Mouse (Mus musculus): ENCODE data around the gene Stk32b. TPM values are rescaled to one million over a fixed set of nuclear protein-coding genes. Genes with fewer than 3 reads are reported as not detected.

Stk32b gene
- polyA plus RNA-seq, 1 experiment from 2014 or later, result 2.4 TPM

DNA sequence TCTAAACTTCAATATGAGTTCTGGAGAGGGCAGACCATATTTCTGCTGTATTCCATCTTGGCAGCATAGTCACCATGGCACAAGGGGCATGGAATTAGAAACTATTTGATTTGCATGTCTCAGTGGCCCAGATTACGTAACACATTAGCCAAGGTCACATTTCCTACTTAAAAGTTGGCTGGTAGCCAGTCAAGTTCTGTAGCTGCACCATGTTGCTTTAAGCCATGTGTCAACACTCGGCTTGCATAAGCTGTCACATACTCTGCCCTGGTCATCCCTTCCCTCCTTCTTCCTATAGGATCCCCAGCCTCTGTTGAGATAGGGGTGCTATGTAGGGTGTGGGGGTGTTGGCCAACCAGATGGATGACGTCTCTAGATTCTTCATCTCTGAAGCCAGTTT lies 196.5 kb downstream of the Stk32b start:
- H3K4me2 ChIP-seq (ENCODE audit: low read depth, low read length, severe bottlenecking), result no peak overlapping the region
- no peaks in the 10 kb centered on the region for H3K36me3 ChIP-seq (ENCODE audit: control insufficient read depth, insufficient read depth, low read length)
- H3K4me1 ChIP-seq (replicated peaks; ENCODE audit: control insufficient read depth, insufficient read depth, low read length), result no peaks in the 10 kb centered on the region
- no peak overlapping the region for H3K9ac ChIP-seq (ENCODE audit: low read length)
- no peak for ATAC-seq (replicated peaks; ENCODE audit: low FRiP score)
- no peak for DNase-seq (ENCODE audit: low spot score)
- no peak overlapping the region for H3K27ac ChIP-seq (ENCODE audit: low read depth, low read length)
- H3K27me3 ChIP-seq (ENCODE audit: control insufficient read depth, insufficient read depth, low read length), result no peaks in the 10 kb centered on the region
- no peak overlapping the region for H3K4me3 ChIP-seq (ENCODE audit: low read depth, low read length)
- no peaks in the 10 kb centered on the region for H3K9me3 ChIP-seq (ENCODE audit: control insufficient read depth, low read length)
- WGBS, result 89% methylated on average over 3 of the region's 3 CpGs

DNA sequence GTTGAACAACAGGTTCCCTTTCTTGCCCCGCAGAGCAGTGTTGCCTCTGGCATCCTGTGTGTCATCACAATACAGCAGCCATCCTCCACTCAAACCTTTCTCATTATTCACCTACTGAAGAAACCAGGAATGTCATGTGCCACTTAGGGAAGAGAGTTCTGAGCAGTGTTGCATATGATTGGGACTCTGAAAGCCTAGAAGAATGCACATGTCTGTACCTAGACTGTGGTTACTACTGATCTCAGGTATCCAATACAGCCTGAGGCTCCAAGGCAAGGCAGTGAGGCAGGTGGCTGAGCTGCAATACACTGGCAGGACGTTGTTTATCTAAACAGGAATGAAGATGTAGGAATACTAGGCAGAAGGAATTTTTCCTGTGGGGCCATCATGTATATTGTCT lies 204.5 kb downstream of the Stk32b start:
- ATAC-seq (replicated peaks; ENCODE audit: low FRiP score) (no peak), DNase-seq (ENCODE audit: low spot score) (no peak)
- no peaks in the 10 kb centered on the region for H3K27me3 ChIP-seq (ENCODE audit: control insufficient read depth, insufficient read depth, low read length)
- no peaks in the 10 kb centered on the region for H3K9me3 ChIP-seq (ENCODE audit: control insufficient read depth, low read length)
- no peak overlapping the region for H3K9ac ChIP-seq (ENCODE audit: low read length)
- WGBS, result 36% methylated on average over 2 of the region's 2 CpGs
- H3K4me3 ChIP-seq (ENCODE audit: low read depth, low read length), result no peak overlapping the region
- no peaks in the 10 kb centered on the region for H3K4me1 ChIP-seq (replicated peaks; ENCODE audit: control insufficient read depth, insufficient read depth, low read length)
- H3K27ac ChIP-seq (ENCODE audit: low read depth, low read length), result no peak overlapping the region
- no peak overlapping the region for H3K4me2 ChIP-seq (ENCODE audit: low read depth, low read length, severe bottlenecking)
- H3K36me3 ChIP-seq (ENCODE audit: control insufficient read depth, insufficient read depth, low read length), result no peaks in the 10 kb centered on the region

DNA sequence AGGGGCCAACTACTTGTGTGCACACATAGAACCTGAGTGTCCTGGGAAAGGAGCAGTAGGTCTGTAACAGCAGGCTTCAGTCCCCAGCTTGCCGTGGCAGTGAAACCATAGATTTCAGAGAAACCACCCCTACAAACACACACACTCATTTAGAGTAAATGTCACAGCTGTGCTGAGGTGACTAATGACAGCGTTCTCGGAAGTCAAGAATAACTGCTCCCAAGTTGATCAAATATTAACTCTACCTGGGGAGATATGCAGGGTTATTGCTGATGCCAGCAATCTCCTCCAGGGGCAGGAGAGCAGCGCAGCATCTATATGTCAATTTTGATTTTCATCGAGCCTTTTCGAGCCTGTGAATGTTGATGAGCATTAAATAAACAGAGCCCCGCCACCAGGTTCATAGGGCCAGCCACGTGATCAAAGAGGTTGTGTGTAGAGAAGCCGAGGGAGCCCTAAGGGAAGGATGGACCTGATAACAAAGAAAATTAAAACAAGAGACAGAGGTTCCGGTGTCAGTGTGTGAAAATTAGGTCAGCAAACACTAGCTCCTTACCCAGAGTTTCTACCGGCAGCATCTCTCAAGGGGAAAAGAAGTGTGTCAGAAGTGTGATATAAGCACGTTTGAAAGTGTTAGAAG lies 210.0 kb downstream of the Stk32b start:
- Histone ChIP-seq H3K4me3 (ENCODE audit: low read depth, low read length) (no peak overlapping the region), H3K27ac (ENCODE audit: low read depth, low read length) (no peak overlapping the region), H3K36me3 (ENCODE audit: control insufficient read depth, insufficient read depth, low read length) (no peaks in the 10 kb centered on the region), H3K27me3 (ENCODE audit: control insufficient read depth, insufficient read depth, low read length) (no peaks in the 10 kb centered on the region), H3K9me3 (ENCODE audit: control insufficient read depth, low read length) (no peaks in the 10 kb centered on the region), H3K9ac (ENCODE audit: low read length) (no peak overlapping the region), H3K4me2 (ENCODE audit: low read depth, low read length, severe bottlenecking) (no peak overlapping the region), H3K4me1 (replicated peaks; ENCODE audit: control insufficient read depth, insufficient read depth, low read length) (no peaks in the 10 kb centered on the region)
- ATAC-seq (replicated peaks; ENCODE audit: low FRiP score) (no peak), DNase-seq (ENCODE audit: low spot score) (no peak)
- 79% methylated on average over 12 of the region's 12 CpGs for whole genome bisulfite sequencing

DNA sequence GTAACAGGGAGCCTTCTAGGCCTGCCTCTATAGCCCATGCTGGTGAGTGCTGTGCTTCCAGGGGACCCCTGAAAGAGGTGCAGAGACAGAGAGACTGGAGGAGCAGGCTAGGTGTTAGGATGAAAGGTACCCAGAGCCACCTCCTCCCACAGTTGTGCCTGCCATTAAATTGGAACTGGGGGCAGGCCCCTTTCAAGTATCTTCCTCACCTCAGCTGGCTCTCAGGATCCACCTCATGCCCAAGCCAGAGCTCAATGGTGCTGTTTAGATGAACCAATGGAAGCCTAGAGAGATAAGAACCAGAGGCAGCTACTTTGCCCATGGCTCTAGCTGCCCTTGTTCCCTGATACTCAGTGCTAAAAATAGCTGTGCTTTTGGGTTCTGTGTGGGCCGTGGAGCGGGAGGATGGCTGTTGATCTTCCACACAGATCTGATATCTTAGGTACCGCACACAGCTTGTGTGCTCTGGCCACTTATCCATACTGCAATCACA lies 221.9 kb downstream of the Stk32b start:
- no peak overlapping the region for H3K4me2 ChIP-seq (ENCODE audit: low read depth, low read length, severe bottlenecking)
- ATAC-seq (replicated peaks; ENCODE audit: low FRiP score) (no peak), DNase-seq (ENCODE audit: low spot score) (peak; percentile 23)
- H3K9ac ChIP-seq (ENCODE audit: low read length), result no peak overlapping the region
- no peak overlapping the region for H3K27ac ChIP-seq (ENCODE audit: low read depth, low read length)
- H3K36me3 ChIP-seq (ENCODE audit: control insufficient read depth, insufficient read depth, low read length), result no peaks in the 10 kb centered on the region
- no peaks in the 10 kb centered on the region for H3K27me3 ChIP-seq (ENCODE audit: control insufficient read depth, insufficient read depth, low read length)
- no peak overlapping the region for H3K4me3 ChIP-seq (ENCODE audit: low read depth, low read length)
- H3K9me3 ChIP-seq (ENCODE audit: control insufficient read depth, low read length), result no peaks in the 10 kb centered on the region
- 87% methylated on average over 3 of the region's 3 CpGs for WGBS
- no peaks in the 10 kb centered on the region for H3K4me1 ChIP-seq (replicated peaks; ENCODE audit: control insufficient read depth, insufficient read depth, low read length)

DNA sequence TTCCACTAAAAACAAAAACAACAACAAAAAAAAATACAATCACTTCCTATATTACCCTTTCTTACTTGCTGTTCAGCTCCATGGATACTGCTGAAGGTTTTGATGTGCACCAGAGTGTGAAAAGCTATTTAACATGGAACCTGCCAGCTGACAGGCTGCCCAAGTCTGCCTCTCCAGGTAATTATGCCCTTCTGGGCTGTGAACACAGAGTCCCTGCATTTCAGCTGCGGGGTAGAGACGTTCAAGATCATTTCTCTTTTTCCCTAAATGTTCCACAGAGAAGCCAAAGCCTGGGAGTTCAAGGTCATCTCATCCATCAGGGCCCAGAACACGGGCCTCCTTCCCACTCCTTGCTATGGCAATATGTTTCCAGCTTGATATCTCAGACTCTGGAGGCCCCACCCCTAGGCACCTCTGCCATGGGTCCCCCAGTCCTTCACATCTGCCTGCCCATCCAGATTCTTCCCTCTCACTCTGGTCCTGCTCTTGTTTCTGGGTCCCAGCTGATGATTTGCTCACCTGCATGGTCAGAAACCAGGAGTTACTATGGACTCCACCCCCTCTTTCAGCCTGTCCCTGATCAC lies 244.9 kb downstream of the Stk32b start:
- WGBS, result 77% methylated on average over 3 of the region's 3 CpGs
- no peak overlapping the region for H3K4me2 ChIP-seq (ENCODE audit: low read depth, low read length, severe bottlenecking)
- no peak for ATAC-seq (replicated peaks; ENCODE audit: low FRiP score)

DNA sequence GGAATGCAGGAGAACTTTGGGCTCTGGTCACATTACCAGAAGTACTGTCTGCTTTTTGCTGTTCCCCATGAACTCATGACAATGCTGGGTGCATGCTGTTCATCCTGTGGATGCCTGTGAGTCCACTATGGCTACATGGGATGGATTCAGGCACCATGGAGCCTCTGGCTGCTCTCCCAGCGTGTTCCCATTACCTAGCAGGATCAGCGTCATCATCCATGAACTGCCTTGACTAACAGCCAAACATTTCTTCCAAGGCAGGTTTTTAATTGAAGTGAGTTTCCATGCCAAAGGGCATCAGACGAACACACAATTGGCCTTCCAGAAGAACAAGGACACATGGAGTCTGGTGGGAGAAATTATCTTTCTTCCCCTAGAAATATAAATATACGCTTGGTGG lies 245.4 kb downstream of the Stk32b start:
- no peaks in the 10 kb centered on the region for H3K36me3 ChIP-seq (ENCODE audit: control insufficient read depth, insufficient read depth, low read length)
- no peak overlapping the region for H3K9ac ChIP-seq (ENCODE audit: low read length)
- H3K4me3 ChIP-seq (ENCODE audit: low read depth, low read length), result no peak overlapping the region
- WGBS, result 79% methylated on average over 4 of the region's 4 CpGs
- DNase-seq (ENCODE audit: low spot score) (no peak), ATAC-seq (replicated peaks; ENCODE audit: low FRiP score) (no peak)
- no peak overlapping the region for H3K27ac ChIP-seq (ENCODE audit: low read depth, low read length)
- H3K27me3 ChIP-seq (ENCODE audit: control insufficient read depth, insufficient read depth, low read length), result no peaks in the 10 kb centered on the region
- no peaks in the 10 kb centered on the region for H3K9me3 ChIP-seq (ENCODE audit: control insufficient read depth, low read length)
- no peak overlapping the region for H3K4me2 ChIP-seq (ENCODE audit: low read depth, low read length, severe bottlenecking)
- no peaks in the 10 kb centered on the region for H3K4me1 ChIP-seq (replicated peaks; ENCODE audit: control insufficient read depth, insufficient read depth, low read length)

More for the DNA sequence above, 244.9 kb downstream of the Stk32b start:
- no peak for DNase-seq (ENCODE audit: low spot score)
- H3K9ac ChIP-seq (ENCODE audit: low read length), result no peak overlapping the region
- no peaks in the 10 kb centered on the region for H3K36me3 ChIP-seq (ENCODE audit: control insufficient read depth, insufficient read depth, low read length)
- H3K27me3 ChIP-seq (ENCODE audit: control insufficient read depth, insufficient read depth, low read length), result no peaks in the 10 kb centered on the region
- no peaks in the 10 kb centered on the region for H3K4me1 ChIP-seq (replicated peaks; ENCODE audit: control insufficient read depth, insufficient read depth, low read length)
- no peaks in the 10 kb centered on the region for H3K9me3 ChIP-seq (ENCODE audit: control insufficient read depth, low read length)
- H3K4me3 ChIP-seq (ENCODE audit: low read depth, low read length), result no peak overlapping the region
- no peak overlapping the region for H3K27ac ChIP-seq (ENCODE audit: low read depth, low read length)

DNA sequence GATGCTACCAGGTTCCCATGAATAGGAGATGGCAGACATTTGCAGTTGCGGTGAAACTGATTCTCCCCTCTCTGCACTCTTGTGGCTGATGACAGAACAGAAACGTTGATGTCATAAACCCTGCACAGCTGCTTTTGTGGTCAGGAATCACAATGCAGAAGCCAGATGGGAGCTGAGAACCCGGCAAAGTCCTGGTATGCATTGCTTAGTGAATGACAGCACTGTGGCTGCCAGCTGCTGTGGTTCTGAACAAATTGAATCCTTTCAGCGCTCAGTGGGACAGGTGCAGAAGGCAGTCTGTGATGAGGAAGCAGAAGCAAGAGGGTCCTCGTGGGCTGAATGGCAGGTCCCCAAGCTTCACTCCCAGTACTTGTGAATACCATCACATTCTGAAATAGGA lies 247.9 kb downstream of the Stk32b start:
- 78% methylated on average over 5 of the region's 5 CpGs for WGBS
- DNase-seq (ENCODE audit: low spot score) (no peak), ATAC-seq (replicated peaks; ENCODE audit: low FRiP score) (no peak)
- Histone ChIP-seq H3K4me1 (replicated peaks; ENCODE audit: control insufficient read depth, insufficient read depth, low read length) (no peaks in the 10 kb centered on the region), H3K4me3 (ENCODE audit: low read depth, low read length) (no peak overlapping the region), H3K4me2 (ENCODE audit: low read depth, low read length, severe bottlenecking) (no peak overlapping the region), H3K9ac (ENCODE audit: low read length) (no peak overlapping the region), H3K27me3 (ENCODE audit: control insufficient read depth, insufficient read depth, low read length) (no peaks in the 10 kb centered on the region), H3K9me3 (ENCODE audit: control insufficient read depth, low read length) (no peaks in the 10 kb centered on the region), H3K27ac (ENCODE audit: low read depth, low read length) (no peak overlapping the region), H3K36me3 (ENCODE audit: control insufficient read depth, insufficient read depth, low read length) (no peaks in the 10 kb centered on the region)

DNA sequence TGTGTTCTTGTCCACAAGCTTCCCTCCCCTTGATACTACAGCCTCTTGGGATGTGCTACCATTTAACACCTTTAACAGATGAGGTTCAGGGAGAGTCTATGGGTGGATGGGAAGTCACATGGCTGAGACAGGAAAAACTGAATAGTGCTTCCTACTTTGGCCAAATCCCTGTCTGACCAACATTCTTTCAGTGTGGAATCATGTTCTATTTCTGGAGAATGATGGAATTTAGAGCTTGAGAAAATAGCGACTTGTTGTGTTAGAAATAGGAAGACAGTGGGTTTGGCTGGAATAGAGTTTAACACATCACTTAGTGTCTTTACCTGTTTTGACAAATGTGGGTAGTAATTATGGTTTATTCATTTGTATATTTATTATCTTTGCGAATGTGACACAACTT lies 249.3 kb downstream of the Stk32b start:
- WGBS, result 90% methylated on average over 2 of the region's 2 CpGs
- Histone ChIP-seq H3K27ac (ENCODE audit: low read depth, low read length) (no peak overlapping the region), H3K9me3 (ENCODE audit: control insufficient read depth, low read length) (no peaks in the 10 kb centered on the region), H3K4me1 (replicated peaks; ENCODE audit: control insufficient read depth, insufficient read depth, low read length) (no peaks in the 10 kb centered on the region), H3K4me3 (ENCODE audit: low read depth, low read length) (no peak overlapping the region), H3K27me3 (ENCODE audit: control insufficient read depth, insufficient read depth, low read length) (no peaks in the 10 kb centered on the region), H3K4me2 (ENCODE audit: low read depth, low read length, severe bottlenecking) (no peak overlapping the region), H3K36me3 (ENCODE audit: control insufficient read depth, insufficient read depth, low read length) (no peaks in the 10 kb centered on the region), H3K9ac (ENCODE audit: low read length) (no peak overlapping the region)
- ATAC-seq (replicated peaks; ENCODE audit: low FRiP score) (no peak), DNase-seq (ENCODE audit: low spot score) (no peak)

DNA sequence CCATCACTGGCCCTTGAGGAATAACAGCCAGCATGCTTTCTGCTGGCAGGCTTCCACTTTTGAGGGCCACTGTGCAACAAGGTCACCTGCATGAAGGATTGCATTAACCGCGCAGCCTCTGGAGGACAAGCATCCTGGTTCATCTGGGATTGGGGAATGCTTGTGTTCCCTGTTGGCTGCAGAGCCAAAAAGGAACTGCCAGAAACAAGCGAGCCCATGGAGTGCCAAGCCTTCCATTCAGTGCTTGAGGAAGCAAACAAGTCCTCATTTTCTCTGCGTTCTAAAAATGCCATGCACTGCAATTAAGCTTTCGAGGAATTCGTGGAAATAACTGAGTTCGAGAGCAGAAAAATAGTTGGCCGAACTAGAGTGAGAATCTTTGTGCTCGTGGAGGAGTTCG lies 251.5 kb downstream of the Stk32b start:
- no peak overlapping the region for H3K4me2 ChIP-seq (ENCODE audit: low read depth, low read length, severe bottlenecking)
- WGBS, result 91% methylated on average over 10 of the region's 10 CpGs
- no peak overlapping the region for H3K27ac ChIP-seq (ENCODE audit: low read depth, low read length)
- ATAC-seq (replicated peaks; ENCODE audit: low FRiP score) (no peak), DNase-seq (ENCODE audit: low spot score) (no peak)
- no peak overlapping the region for H3K4me3 ChIP-seq (ENCODE audit: low read depth, low read length)
- H3K9me3 ChIP-seq (ENCODE audit: control insufficient read depth, low read length), result no peaks in the 10 kb centered on the region
- H3K4me1 ChIP-seq (replicated peaks; ENCODE audit: control insufficient read depth, insufficient read depth, low read length), result no peaks in the 10 kb centered on the region
- H3K9ac ChIP-seq (ENCODE audit: low read length), result no peak overlapping the region
- no peaks in the 10 kb centered on the region for H3K36me3 ChIP-seq (ENCODE audit: control insufficient read depth, insufficient read depth, low read length)
- H3K27me3 ChIP-seq (ENCODE audit: control insufficient read depth, insufficient read depth, low read length), result no peaks in the 10 kb centered on the region

Data from forebrain, embryonic 11.5 days (tissue).